Mouse (Mus musculus): Measurements from ENCODE around the gene Gm11562.
"Not testable (repeated sequence)": the region's sequence is repeated elsewhere in the genome, so short reads cannot be mapped to it uniquely, and the experiment has no call there.

- TF ChIP-seq POLR2A (IDR thresholded peaks at IDR 0.05; ENCODE audit: insufficient read depth, low read depth, low read length); CTCF (IDR thresholded peaks at IDR 0.05); EP300 (IDR thresholded peaks at IDR 0.05; ENCODE audit: insufficient read depth, low read depth, low read length): not testable (repeated sequence)
Observed at GRCm38 (mm10) chr11:99597742-99598141, 22.5 kb downstream of the Gm11562 start, which contains the start of gene Krtap9-3.
